Mouse (Mus musculus) adrenal gland (tissue): ENCODE measurements around the gene Ubxn2a.

Experiments
- intact Hi-C: fragments of 180-260 bp; cut with DNase I; formaldehyde crosslinking; loops from one replicate; pipeline ENCODE4 v1.15.1; 2025

Gene Ubxn2a

DNA sequence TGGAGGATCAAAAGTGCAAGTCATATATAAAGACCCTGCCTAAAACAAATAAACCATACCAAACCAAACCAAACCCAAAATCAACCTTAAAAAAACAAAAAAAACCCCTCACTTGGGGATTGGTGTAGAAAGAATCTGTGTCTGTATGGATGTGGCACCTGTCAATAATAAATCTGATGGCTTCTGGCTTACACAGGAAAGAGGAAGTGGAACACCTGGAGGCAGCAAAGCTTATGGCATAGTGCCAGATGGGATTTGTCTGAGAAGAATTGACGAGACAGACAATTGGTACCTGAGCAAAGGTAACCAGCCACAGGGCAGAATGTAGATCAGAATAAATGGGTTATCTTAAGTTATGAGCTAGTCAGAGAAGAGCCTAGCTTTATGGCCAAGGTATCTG lies 22.4 kb downstream of the Ubxn2a start:
- intact Hi-C loops = no loop called here

DNA sequence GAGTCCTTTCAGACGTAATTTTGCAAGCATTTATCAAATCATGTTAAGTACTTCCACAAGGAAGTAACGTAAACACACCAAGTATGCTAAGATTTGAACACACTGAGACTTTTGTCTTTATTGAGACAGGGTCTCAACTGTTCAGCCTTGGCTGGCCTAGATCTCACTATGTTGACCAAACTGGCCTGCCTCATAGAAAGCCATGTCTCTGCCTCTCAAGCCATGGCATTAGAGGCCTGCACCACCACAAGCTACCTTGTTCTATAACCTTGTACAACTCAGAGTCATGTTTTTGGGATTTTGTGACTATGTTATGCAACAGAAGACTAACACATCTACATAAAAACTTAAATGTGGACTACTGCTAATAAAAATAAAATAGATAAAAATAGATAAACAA lies 25.4 kb downstream of the Ubxn2a start:
- intact Hi-C loops = no loop called here

DNA sequence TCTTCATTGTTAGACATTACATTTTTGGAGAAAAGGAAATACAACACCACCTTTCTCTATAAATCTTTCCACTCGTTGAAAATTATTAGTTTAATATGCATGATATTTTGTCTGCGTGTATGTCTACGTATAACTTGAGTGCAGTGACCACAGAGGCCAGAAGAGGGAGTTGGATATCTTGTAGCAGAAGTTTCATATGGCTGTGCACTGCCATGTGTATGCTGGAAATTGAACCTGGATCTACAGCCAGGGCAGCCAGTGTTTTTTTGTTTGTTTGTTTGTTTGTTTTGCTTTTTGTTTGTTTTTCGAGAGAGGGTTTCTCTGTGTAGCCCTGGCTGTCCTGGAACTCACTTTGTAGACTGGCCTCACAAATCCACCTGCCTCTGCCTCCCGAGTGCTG lies 28.5 kb downstream of the Ubxn2a start:
- intact Hi-C loops = no loop called here

DNA sequence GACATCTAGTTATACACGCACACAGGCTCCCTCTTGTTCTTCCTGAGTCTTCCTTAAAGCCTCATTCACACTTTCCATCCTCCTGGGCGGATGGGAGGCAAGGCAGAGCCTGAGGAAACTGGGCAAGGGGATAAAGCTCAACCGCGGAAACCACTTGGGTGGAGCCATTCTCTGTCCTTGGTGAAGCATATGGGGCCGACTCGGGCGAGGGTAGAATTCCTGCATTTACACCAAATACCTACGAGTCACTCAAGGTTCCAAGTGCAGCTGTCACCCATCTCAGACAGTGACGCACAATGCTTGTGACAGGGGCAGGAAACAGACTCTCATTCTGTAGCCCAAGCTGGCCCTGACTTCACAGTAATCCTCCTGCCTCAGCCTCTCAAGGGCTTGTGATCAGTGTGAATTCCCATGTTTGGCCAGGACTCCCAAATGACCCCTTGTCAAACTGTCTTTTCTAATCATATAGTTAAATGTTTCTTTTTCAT lies 29.2 kb downstream of the Ubxn2a start:
- intact Hi-C loops = no loop called here

DNA sequence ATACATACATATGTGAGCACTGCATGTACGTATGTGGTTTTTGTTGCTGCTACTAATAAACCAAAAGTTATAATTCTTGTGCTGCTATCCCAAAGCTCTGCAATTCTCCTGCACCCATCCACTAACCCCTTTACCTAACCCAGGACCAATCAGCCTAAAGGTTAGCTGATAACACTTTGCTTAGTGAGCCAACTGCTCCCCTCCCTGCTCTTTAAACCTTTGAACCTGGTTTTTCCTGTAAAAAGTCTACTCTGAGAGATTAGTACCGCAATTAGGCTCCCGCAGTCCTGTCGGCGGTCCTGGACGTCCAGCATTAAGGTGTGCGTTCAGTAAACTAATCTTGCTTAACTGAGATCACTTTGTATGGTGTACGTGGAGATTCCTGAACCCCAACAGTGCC lies 31.9 kb downstream of the Ubxn2a start:
- intact Hi-C loops = no loop called here

DNA sequence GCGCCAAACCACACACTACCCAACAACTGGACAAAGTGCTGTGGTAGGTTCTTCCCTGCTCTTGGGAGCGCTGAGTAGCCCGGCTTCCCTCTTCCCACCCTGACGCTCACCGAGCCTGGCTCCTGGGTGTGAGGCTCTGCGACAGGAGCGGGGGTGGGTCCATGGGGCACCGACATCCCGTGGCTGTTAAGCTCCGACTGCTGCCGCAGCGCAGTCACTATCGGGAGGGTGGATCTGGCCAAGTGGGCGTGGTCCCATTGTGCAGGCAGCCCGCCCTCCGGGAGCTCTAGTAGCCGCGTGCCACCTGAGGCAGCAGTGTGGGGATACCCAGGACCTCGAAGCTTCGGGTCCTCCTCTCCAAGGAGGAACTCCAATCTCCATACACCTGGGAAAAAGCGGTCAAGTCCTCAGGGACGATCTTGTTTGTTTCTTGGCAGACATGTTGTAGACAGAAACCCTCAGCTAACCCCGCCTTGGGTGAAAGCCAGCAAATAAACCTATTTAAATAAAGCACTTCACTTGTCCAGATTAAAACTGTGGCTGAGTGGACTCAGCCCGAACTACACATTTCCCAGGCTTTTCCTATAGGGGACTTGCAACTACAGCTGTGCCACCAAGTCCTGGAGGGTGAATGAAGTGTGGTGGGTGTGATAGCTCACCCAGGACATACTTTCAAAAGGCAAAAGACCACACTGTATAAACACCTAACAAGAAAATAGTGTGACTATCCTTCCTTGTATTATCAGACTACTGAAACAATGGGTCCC lies 33.2 kb downstream of the Ubxn2a start, which contains the start of gene Mfsd2b:
TSS of gene Mfsd2b (minus strand) at position 199 of the 767 bp plus-strand sequence.
- intact Hi-C loops = no loop called here

DNA sequence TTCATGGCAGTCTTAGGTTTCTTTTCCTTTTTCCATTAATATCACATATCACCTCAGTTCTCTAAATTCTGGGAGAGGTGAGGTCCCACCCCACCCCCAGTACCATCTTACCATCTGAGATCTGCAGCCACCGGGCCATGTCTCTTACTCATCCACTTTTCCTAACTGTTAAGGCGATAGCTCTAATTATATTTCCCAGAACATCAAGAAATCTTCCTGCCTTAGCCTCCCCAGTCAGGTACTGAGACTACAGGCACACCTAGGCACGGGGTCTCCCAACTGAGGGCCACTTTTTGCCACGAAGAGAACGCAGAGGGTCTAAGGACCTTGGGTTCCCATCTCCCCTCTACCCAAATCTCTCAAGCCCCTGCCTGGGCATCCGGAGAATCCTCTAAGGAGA lies 34.0 kb downstream of the Ubxn2a start:
- intact Hi-C loops = no loop called here

DNA sequence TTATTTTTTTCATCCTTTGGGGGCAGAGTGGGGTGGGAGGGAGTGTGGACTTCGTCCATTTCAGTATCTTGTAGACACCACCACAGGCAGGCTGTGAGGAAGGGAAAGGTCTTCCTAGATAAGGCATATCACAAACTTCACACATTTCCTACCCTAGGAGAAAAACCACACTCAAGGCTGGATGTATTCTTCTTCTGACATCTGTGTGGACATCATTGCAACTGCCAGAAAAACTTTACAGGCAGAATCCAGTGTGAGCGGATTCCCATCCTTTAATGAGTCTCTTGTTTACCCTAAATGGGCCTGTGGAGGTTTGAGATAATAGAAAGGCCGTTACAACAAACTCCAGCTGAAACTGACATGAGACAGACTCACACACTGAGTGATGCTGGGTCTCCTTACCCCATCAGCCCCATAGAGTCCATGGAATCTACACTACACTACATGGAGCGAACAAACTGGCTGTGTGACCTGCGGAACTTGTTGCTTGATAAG lies 34.5 kb downstream of the Ubxn2a start:
- intact Hi-C loops = no loop called here

DNA sequence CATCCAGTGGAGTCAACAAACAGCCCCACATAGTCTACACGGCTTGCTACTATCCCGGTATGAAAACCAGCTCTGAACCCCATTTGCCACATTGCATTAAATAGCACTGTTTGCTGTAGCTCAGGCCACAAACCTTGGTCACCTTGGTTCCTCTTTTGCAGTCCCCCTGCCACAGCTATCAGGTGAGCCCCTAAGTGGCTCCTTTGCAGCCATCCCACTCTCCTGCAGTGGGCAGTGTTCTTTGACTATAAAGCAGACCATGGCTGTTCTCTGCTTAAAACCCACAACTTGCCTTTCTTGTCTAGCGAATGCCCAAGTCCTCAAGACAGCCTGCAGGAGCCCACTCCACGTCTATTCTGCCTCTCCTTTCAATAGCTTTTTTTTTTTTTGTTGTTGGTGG lies 35.2 kb downstream of the Ubxn2a start:
- intact Hi-C loops = no loop called here

DNA sequence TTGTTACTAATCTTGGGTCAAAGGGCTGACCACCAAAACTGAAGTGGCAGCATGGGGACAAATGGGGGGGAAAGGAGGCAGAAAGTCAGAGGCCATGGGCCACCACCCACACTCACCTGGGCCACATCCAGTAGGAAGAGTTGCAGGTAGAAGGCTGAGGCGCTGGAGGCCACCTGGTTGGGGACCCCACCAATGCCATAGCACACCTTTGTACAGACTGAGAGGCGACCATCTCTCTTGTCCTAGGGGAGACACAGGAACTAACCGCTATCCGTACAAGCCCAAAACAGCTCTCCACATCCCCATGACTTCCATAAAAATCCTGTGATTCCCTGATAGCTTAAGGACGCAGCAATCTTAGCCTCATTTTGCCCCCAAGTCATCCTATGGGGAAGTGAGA lies 36.2 kb downstream of the Ubxn2a start:
- intact Hi-C loops = no loop called here

DNA sequence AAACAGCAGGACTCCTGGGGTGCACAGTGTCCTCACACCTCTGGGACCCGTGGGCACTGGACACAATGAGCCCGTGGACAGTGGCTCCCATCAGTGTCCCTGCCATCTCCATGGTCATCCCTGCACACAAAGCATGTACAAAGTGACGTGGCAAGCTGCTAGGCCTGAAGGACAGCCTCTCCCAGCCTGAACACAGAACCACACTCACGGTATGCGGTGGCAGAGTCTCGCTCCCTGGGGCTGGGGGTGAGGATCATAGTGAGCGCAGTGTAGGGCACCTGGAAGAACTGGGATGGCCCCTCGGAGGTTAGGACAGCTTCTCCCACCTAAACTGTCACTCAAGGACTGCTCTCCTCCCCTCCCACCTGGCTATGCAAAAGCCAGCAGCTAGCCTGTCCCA lies 38.6 kb downstream of the Ubxn2a start:
- intact Hi-C loops = no loop called here

DNA sequence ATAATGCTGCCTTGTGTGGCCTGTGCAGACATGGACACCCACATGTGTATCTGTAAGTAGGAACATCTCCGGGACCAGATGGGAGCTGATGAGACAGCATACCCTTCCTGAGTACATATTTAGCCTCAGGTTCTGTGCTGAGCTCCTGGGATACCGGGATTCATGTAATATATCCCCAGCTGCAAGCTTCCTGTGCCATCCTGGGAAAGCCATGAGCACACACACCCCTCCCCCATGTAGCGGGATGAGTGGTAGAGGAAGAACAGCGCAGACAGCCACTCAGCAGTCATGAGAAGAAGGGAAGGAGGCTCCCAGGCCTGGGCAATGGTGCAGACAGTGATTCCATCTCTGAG lies 43.2 kb downstream of the Ubxn2a start:
- intact Hi-C loops = no loop called here

DNA sequence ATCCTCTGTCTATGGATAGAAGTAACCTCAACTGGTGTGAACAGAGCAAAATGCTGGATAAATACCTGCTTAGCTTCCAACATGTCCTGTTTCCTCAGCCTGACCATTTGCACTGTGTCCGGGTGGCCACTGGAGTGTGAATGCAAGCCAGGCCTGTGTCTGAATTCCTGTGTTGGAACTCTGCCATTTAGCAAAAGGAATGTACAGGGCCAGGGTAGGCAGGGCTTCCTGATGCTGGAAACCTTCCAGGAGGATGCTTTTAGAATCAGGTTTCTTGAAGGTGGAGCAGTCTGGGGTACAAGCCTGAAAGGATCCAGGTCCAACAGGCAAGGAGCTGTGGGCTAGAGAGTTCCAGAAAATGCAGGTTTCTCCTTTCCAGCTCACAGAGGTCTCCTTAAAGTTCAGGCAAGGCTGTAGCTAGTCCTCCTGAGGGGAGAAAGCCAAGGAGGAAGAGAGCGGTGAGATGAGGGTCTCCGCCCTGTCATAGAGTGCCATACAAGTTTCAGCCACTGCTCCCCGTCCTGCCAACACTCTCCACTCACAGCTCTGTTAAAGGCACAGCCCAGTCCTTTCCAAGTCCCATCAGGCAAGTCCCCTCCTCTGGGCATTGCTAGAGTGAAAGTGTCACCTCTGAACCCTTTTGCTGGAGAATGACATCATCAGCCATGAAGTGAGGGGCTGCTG lies 43.7 kb downstream of the Ubxn2a start:
- intact Hi-C loops = no loop called here

DNA sequence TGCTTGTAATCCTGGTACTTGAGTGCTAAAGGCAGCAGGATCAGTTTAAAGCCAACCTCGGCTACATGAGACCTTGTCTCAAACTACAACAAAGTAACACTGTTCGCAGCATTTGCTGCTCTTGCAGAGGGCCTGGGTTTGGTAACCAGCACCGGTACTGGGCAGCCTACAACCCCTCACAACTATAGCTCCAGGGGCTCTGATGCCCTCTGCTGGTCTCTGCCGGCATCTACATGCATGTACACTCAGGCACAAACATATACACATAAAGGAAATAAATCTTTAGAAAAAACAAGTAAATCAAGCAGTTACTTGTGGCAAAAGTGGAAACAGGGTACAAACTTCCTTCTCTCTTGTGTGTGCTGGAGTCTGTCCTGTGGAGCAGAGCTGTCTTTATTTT lies 44.8 kb downstream of the Ubxn2a start:
- intact Hi-C loops = no loop called here

DNA sequence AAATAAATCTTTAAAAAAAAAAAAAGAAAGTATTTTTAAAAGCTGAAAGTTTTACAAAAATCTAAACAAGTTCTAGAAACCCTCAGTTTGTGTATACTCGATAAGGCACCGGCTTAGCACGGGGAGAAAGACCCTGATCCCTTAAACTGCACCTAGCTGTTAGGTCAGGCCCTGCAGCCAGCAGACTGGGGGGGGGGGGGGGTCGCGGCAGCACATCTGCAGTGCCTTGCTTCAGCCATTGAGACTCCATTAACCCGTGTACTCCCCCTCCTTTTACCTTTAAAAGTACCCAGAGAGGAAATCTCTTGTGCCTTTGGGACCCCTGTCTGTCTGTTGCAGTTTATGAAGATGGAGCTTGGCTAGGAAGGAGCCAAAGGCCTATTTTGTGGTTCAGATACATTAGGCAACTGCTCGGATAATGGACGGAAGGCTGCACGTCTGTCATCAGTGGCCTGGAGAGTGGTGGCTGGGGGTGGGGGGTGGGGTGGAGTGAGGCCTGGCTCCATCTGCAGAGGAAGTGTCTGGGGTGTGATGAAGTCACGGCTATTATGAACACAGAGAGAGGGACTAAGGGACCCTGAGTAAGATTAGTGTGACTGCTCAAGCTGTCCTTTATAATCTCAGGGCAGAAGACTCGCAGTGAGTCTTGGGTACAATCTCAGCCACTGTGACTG lies 48.1 kb downstream of the Ubxn2a start:
- intact Hi-C loops = loop anchor here (10.0 kb wide), 1 partner anchor 105 kb away; no protein-coding TSS in a partner anchor

DNA sequence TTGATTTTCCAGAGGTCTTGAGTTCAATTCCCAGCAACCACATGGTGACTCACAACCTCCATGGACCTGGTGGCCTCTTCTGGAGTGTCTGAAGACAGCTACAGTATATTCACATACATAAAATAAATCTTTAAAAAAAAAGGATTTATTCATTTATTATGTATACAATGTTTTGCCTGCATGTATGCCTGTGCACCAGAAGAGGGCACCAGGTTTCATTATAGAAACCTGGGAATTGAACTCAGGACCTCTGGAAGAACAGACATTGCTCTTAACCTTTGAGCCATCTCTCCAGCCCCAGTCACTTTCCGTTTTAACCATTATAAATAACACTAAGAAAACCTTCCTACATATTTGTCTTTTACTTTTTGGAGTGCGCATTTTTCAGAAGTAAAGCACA lies 50.7 kb downstream of the Ubxn2a start:
- intact Hi-C loops = loop anchor here (10.0 kb wide), 1 partner anchor 108 kb away; no protein-coding TSS in a partner anchor

DNA sequence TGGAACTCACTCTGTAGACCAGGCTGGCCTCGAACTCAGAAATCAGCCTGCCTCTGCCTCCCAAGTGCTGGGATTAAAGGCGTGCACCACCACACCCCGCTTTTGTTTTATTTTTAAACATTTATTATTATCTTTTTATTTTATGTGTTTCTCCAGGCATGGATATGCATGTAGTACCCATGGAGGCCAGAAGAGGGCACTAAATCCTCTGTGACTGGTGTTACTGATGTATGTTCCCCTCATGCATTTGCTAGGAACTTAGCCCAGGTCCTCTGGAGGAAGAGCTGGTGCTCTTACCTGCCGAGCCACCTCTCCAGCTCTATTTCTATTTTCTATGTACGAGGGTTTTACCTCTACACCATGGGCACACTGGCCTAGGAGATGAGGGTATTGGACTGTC lies 51.3 kb downstream of the Ubxn2a start:
- intact Hi-C loops = loop anchor here (10.0 kb wide), 1 partner anchor 109 kb away; no protein-coding TSS in a partner anchor

DNA sequence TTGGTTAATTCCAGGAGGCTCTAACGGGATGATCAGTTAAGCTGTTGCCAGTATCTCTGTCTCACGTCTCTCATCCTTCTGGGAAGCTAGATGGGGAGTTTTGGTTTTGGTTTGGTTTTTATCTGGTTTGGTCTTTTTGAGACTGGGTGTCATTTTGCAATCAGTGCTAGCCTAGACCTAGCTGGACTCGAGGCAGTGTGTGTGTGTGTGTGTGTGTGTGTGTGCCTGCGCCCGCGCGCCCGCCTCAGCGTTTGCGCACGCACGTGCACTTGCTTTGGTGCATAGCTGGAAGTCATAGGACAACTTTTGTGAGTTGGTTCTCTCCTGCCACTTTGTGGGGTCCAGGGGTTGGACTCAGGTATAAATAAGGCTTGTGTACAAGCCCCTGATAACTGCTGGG lies 63.8 kb downstream of the Ubxn2a start:
- intact Hi-C loops = loop anchor here (10.0 kb wide), 1 partner anchor 71 kb away; the partner anchor contains the start of gene Atad2b

DNA sequence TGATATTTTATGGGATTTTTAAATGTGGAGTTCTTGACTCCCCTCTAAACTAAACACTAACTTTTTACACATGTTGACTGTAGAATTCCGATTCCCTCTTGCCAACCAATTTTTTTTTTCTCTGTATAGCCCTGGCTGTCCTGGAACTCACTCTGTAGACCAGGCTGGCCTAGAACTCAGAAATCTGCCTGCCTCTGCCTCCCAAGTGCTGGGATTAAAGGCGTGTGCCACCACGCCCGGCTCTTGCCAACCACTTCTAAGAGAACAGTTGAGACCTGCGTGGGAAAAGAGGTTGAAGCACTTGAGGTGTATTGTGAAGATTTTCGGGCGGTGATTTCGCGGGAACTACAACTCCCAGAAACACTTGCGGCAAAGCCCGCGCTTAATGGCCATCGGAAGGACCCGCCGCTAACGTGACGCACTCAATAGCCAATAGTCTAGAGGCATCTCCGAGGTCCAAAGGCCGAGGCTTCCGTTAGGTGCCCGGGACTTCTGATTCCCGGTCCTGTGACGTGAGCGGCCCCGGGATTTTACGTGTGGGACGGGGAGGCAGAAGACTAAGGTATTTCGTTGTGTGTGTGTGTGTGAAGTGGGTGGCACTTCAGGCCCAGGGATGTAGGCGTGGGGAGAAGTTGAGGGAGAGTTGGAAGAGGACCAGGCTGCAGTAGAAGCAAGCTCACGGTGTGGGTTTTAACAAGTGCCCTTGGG lies 64.5 kb downstream of the Ubxn2a start, which contains the start of gene Wdcp:
TSS of gene Wdcp (plus strand) at position 414 of the 708 bp plus-strand sequence.
- intact Hi-C loops = loop anchor here (10.0 kb wide), 1 partner anchor 72 kb away; the partner anchor contains the start of gene Atad2b

DNA sequence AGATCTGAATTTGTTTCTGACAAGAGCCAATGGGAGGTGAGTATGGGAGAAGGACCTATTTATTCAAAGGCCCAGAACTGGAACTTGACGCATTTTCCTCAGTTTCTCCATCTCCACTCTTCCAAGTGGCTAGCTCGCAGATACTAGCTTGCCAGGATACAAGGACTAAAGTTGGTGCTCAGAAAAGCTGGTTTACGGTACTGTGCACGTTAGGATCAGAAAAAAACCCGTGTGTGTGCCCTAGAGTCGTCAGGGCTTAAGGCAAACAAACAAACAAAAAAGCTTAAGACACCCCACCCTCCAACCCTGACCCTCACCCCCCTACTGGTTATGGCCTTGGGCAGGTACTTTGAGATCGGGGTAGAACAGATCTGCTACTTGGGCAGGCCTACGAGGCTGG lies 65.0 kb downstream of the Ubxn2a start:
- intact Hi-C loops = loop anchor here (10.0 kb wide), 1 partner anchor 72 kb away; the partner anchor contains the start of gene Atad2b

DNA sequence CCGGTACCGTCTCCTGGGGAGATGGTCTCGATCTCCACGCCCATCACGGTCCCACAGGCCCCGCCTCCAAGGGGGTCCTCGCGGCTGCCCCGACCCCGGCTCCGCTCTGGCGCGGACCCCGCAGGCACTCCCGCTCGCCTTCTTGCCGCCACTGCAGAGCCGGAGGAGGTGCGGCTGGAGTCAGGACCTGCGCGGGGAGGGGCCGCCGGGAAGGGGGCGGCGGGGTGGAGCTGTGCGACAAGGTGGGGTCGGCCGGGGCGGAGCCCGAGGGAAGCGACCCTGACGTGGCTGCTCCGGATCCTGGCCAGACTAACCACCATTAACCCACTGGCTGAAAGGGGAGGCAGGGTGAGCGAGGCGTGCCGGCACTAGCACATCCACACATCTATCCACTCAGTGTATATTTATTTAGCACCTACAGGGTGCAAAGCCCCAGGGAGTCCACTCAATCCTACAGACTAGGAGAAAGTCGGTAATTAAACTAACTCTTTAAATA lies 66.1 kb downstream of the Ubxn2a start, which contains the start of gene Fkbp1b:
TSS of gene Fkbp1b (minus strand) at position 200 of the 496 bp plus-strand sequence.
- intact Hi-C loops = loop anchor here (10.0 kb wide), 1 partner anchor 73 kb away; the partner anchor contains the start of gene Atad2b
